Mouse (Mus musculus): ENCODE results near the gene Sphkap.

The Sphkap gene

DNA sequence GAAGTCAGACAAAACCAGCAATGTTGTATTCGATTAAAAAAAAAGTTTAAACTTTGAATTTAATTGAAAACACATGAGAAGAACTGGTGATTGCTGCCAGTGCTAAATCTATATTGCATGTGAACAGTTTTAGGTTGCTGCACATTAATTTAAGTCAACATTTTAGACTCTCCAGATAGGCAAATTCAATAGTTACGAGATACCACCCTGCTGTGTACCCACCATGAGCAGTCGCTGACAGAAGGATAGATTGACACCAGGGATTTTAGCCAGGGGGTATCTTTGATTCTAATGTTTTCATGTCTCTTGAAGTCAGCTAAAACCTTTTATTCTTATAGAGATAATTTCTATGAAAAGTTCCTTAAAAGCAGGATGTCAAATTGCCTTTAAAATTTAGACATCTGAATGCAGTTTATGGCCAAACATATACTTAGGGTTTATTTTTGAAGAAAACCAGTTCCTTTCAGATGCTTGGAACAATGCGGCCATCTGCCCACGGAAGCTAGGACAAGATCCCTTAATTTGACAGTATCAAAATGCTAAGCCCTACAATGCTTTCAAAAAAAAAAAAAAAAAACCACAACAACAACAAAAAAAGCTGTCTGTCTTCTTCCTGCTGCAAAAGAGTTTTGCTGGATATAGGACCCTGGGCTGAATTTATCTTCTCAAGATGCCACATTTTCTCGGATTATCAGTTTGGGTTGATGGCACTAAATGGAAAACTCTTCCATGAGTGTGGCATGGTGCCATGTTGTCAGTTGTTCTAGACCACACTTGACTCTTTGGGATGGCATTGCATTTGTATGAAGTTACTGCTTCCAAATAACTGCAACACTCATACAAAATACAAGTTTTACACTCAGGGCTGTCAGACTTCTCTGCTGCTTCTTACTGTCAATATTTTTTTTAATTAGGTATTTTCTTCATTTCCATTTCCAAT is 110.6 kb downstream of the Sphkap start:
- DNase-seq (ENCODE audit: extremely low read depth, low read depth) = no peak

GRCm38 (mm10) chr1:83285866-83286265 is 122.1 kb downstream of the Sphkap start:
- no peak for DNase-seq (ENCODE audit: extremely low read depth, low read depth)

DNA sequence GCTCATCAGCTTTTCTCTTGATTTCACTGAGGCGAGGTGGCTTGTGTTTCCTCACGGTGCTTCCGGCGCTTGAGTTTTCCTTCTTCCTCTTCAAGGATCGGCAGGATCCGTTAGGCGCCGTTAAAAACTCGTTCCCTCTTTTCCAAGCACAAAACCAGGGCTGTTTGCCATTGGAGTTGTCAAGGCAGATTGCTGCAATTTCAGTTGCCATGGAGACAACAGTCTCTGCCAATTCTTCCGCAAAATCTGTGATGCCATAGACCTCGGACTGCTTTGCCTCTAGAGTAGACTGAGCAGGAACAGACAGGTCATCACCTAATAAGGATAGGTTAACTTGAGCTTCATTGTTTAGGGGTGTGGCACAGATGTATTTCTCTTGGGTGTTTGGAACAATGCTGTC is 131.0 kb downstream of the Sphkap start:
- DNase-seq (ENCODE audit: extremely low read depth, low read depth) = no peak

DNA sequence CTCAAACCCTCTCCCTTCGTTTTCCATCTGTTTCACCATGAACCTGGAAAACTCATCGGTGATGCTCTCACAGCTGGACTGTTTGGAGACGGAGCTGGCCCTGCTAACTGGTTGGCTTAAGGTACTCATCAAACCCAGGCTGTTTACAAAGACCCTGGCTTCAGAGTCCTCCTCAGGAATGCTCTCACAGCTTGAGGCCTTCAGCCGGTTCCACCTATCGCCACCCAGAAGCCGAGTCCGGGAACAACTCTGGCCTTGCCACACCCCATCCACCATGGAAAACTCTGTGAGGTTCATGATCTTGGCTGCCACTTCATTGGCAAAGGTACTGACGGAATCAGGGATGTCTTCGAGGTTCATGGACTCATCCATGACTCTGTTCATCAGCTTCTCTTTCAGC is 131.4 kb downstream of the Sphkap start:
- no peak for DNase-seq (ENCODE audit: extremely low read depth, low read depth)

GRCm38 (mm10) chr1:83251746-83252145 is 156.3 kb downstream of the Sphkap start:
- no peak for DNase-seq (ENCODE audit: extremely low read depth, low read depth)

GRCm38 (mm10) chr1:83248235-83248746 is 159.7 kb downstream of the Sphkap start:
- DNase-seq (ENCODE audit: extremely low read depth, low read depth) = no peak

GRCm38 (mm10) chr1:83227946-83228345 is 180.1 kb downstream of the Sphkap start:
- no peak for DNase-seq (ENCODE audit: extremely low read depth, low read depth)

DNA sequence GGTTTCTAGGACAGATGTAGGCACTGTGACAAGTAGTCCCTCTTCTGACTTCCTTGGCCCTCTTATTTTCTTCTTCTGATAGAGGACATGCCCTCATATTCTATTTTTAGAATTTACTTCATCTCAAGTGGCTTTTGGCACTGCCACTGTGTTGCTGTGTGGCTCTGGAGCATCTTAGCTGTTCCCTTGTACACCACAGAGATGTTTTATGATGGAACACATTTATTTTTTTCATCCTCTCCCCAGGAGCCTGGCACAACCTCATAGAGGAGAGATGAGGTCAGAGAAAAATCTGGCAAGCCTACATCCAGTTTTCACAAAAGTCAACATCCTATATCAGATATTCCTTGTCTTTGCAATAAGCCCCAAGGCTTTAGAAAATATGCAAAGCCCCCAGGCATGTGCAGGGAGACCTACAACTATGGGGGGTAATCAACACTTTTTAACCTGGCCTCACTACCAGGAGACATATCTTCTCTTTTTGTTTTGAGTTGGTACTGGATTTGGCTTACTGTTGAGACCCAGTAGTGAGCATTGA is 183.5 kb downstream of the Sphkap start:
- DNase-seq (ENCODE audit: extremely low read depth, low read depth) = no peak

DNA sequence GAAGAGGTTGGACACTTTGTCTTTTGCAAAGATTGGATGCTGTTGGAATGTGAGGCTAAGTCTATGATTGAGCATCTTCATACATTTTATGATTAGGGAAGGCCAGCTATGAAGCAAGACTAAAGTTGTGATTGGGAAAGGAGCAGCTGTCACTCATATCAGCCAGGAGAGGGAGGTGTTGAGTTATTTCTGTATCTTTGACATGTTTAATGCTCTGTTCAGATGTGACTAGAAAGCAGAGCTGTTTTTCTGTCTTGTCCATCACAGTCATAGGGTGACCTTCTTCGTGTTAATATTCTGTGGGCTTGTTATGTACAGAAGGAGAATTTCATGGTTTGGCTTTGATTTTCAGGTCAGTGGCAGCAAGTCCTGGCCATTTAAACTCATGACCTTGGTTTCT is 184.9 kb downstream of the Sphkap start:
- DNase-seq (ENCODE audit: extremely low read depth, low read depth) = no peak

- no peak for DNase-seq (ENCODE audit: extremely low read depth, low read depth)
Observed at GRCm38 (mm10) chr1:83218260-83218659, 189.7 kb downstream of the Sphkap start.

- no peak for DNase-seq (ENCODE audit: extremely low read depth, low read depth)
Observed at GRCm38 (mm10) chr1:83209981-83210380, 198.0 kb downstream of the Sphkap start.

Data from MEL-GATA-1-ER (cell line).